Mouse (Mus musculus): ENCODE measurements around the gene Gm14569.

Gm14569 gene

GRCm38 (mm10) chrX:36491730-36492129 is at the start of gene Gm14569:
Gene Gm14569, minus strand, starts transcription at chrX:36491830.
- no peak for DNase-seq

- DNase-seq: peak; percentile 22 to 53
Observed at GRCm38 (mm10) chrX:36534514-36534913, 42.9 kb upstream of the Gm14569 start.

DNA sequence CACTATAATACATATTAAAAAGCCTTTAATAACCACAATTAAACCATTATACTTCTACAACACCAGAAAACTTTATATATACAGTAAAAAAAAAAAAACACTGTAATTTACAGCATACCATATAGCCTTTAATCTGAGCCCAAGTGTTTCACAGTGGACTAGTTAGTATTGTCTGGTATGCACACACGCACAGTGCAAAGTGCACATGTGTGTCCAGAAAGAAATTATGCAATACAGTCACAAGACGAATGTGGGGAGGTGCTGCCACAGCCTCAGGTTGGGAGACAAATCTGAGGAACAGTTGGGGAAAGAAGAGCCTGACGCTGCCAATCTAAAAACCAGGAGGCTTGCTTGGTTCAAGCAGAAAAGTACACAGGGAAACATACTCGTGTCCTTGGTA is 42.1 kb upstream of the Gm14569 start:
- no peak for DNase-seq

- no peak for DNase-seq
Observed at GRCm38 (mm10) chrX:36530251-36530650, 38.6 kb upstream of the Gm14569 start.

DNA sequence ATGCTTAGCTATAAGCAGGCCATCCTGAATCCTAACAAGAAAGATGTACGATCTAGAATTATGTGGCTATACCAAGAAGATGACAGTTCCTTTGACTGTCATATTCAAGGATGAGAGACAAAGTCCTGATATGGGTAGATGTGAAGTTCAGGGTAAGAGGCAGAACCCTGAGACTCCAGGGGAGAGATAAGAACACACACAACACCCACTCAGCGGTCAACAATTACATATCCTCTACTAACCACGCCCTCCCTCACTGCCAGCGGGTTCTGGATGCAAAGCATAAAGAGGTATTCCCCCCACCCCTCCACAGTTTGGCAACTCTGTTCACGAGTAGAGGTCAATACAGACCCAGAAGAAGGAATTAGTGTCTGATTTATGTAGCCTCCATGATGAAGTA is 32.1 kb upstream of the Gm14569 start:
- DNase-seq: no peak

DNA sequence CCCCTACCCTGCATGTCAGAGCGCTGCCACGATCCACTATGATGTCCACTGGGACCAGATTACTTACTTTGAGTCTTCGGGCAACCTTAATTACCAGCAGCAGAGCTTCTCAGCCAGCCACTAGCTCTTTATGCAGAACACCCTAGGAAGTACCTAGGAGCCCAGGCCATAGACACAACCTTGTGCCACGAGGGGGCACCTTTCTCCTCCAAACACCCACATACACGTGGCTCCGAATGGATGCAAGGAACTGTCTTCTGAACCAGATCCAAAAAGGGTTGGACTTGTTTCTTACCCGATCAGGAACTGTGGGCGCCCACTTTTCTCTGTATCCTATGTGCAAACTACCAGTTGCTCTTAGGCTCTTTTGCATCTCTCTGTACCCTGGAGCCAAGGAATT is 22.1 kb upstream of the Gm14569 start:
- DNase-seq: no peak

DNA sequence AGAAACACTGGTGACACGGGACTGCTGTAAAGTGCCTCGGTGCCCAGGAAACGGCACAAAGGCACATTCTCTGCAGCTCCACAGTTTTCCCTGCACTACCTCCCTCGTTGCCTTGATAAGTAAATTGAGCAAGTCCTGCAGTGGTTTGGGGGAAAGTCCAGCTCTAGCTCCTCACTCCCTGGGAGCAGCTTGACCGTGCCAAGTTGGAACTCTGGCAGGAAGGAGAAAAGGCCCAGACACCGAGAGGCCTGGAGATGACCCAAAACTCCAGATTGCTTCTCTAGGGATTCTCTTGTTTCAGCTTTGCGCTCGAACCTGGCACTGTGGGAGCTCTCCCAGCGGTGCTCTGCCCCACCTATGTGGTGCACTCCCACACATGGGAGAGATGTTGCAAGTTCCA is 21.6 kb upstream of the Gm14569 start:
- no peak for DNase-seq

DNA sequence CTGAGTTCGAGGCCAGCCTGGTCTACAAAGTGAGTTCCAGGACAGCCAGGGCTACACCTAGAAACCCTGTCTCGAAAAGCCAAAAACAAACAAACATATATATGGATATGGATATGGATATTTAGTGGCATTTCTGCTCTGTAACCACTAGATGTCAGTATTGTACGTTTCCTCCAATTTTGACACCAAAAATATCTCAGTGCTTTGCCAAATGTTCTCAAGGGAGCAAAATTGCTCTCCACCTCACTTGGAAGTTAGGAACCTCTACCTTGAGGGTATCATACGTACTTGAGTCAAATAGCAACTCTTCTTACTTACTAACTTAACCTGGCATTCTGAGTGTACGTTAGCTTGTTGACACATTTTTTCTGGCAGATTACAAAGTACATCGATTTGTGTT is 15.2 kb upstream of the Gm14569 start:
- no peak for DNase-seq

DNA sequence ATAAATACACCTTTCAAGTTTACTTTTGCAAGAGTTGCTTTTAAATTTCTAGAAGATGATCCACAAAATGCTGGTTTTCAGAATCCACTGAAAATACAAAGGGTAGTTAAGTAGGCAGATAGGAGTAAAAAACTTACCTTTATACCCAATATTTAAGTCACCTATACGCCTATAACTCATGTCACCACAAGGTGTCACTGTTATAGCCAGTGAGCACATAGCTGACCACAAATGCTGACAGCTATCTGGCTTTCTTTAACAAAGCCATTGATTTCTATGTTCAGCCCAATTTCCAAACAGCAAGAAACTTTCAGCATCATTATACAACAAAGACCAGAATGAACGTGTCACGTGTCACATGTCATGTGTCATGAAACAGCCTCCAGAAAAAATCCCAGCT is 2.1 kb downstream of the Gm14569 start:
- DNase-seq: no peak

- DNase-seq: no peak
Observed at GRCm38 (mm10) chrX:36487996-36488395, 3.6 kb downstream of the Gm14569 start.

- no peak for DNase-seq
Observed at GRCm38 (mm10) chrX:36474873-36475272, 16.8 kb downstream of the Gm14569 start.

GRCm38 (mm10) chrX:36474103-36474751 is 17.4 kb downstream of the Gm14569 start:
- no peak for DNase-seq

- DNase-seq: peak in 1 of 2 experiments; percentile 31
Observed at GRCm38 (mm10) chrX:36456031-36456430, 35.6 kb downstream of the Gm14569 start.

DNA sequence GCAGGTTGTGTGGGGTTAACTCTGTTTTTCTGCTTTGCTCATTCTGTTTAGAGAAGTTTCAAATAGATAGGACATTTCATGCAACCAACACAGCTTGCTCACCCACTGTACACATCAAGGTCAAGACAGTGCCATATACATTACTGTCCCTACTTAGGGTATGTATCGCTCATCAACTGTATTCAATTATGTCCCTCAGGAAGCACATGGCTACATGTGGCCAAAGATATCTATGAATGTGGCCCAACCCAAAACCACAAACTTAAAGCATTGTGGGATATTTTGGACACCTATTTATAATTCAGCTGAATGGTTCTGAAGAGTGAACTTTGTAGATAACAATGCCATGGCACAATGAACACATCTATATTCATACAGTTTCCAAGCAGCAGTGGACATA is 53.7 kb downstream of the Gm14569 start:
- no peak for DNase-seq

DNA sequence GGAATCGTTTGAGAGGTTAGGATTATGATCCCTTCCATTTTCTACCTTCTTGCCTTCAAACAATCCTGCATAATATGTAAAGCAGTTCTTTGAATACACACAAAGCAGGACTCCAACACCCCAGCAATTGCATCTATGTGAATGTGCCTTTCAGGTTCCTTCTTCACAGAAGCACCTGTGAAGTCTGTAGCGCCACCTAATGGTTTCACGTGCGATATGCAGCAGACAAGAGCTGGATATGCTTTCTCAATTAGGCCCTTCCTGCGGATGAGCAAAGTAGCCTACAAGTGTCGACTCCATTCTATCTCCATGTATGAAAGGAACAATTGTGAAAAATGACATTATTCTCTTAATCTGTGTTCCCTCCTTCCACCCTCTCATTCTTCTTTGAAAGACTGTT is 56.6 kb downstream of the Gm14569 start:
- no peak for DNase-seq

GRCm38 (mm10) chrX:36419153-36419552 is 72.5 kb downstream of the Gm14569 start:
- no peak for DNase-seq

DNA sequence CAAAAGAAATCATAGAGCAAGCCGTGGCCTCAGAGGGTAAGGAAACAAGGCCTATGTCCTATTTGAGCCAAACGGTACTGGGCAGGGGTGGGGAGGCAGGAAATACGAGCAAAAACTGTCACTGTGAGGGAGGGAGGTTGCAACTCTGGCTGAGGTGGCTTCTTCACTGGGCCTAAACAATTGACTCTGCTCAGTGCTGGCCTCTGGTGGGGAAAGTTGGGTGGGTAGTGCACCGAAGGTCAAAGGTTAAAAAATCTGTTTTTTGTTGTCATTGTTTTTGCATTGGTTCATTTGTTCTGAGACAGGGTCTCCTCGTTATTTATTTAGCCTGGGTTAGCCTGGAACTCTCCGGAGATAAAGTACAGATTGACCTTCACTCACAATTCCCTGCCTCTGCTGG is 89.3 kb downstream of the Gm14569 start:
- DNase-seq: peak in 1 of 2 experiments; percentile 2

GRCm38 (mm10) chrX:36400980-36401379 is 90.7 kb downstream of the Gm14569 start, which contains the start of gene Gm6268:
Gene Gm6268, plus strand, starts transcription at chrX:36401280.
- DNase-seq: no peak

GRCm38 (mm10) chrX:36393279-36393678 is 98.4 kb downstream of the Gm14569 start:
- DNase-seq: no peak

DNA sequence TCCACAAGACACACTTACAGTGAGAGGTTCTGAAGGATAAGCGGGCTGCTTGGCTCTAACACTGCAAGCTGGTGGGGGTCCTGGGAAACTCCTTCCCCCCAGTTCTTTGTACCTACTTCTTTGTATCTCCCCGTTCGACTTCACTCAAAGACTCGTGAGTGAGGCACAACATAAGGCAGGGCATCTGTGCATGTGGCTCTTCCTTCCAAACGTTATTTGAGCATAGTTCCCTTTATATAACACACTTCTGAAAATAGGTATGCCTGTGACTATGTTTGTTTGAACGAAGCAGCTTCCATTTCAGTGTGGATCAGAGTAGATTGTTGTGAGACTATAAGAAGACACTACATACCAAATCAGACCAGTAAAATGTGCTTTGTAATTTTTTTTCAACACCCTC is 99.0 kb downstream of the Gm14569 start:
- DNase-seq: no peak

DNA sequence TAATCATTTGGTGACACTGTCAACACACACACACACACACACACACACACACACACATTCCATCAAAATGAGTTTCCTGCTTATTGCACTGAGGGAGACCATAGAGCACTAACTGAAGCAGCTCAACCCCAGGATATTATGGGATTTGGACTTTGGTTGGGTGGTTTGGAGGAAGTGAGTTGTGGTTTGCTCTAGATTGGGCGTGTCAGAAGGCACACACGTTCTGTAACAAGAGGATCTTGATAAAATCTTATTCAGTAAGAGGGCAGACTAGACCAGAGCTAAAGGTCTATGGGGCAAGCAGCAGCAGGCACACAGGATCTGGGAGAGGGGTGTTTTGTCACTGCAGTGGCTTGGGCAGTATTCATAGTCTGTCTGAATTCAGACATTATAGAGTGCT is 101.1 kb downstream of the Gm14569 start:
- DNase-seq: no peak

DNA sequence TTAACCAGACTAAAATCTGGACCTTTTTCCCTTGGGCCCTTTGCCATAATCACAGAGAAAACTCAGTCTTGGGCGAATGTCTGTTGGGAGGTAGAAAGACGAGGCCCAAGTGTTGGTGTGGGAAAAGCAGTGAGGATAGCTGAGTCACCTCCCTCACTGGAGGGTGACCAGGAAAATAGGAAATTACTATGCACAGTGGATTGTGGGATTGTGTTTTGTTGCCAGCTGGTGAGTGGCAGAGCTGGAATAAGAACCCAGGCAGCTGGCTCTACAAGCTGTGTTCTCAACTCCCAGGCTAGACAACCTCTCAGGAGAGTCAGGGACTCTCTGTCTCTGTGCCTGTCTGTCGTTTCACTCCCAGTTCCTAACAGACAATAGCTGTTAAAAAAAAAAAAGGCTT is 101.7 kb downstream of the Gm14569 start:
- DNase-seq: no peak

- DNase-seq: no peak
Observed at GRCm38 (mm10) chrX:36385340-36385739, 106.3 kb downstream of the Gm14569 start.
